Mouse (Mus musculus): Measurements from ENCODE around the gene Phospho2. TPM values are rescaled to one million over a fixed set of nuclear protein-coding genes. Genes with fewer than 3 reads are reported as not detected.
A peak's percentile ranks its signal among the peaks of the same experiment; 100 is the strongest.

Phospho2 gene
- total and polyA plus RNA-seq, 3 experiments: 30.6 to 35.3 (median 34.6) TPM

DNA sequence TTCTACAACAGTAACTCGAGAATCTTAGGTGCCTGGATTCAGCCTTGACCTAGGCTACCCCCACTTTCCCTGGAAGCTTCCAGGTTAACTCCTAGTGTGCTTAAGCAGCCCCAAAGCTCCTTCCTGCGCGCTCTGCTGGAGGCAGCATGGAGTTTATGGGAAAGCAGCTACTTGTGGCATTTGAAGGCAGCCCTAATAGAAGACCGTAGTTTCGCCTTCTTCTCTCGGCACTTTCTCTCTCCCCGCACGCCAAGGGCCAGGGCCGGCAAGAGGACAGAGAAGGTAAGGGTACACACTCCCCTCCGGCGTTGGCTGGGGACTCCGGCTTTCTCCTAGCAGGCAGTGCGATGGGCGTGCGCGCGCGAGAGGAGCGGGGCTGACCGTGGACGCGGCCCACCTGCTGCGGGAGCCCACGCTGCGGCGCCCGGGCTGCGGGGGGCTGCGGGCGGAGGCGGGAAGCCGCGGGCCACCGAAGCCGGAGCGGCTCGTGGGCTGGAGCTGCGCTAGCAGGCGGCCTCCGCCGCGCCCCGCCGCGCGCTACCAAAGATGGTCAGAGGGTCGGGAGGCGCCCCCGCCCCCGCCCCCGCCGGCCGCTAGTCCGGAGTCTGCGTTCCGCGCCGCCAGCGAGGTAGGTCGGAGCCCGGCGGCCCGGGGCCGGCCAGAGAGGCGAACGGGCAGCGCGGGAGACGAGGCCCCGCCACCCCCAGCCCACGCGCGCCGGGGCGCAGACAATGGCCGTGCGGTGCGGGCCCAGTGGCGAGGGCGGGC is 33.1 kb downstream of the Phospho2 start:
- Histone ChIP-seq H3K4me3 (ENCODE audit: low read depth, low read length) (peak overlapping the region; percentile 90), H3K9me3 (replicated peaks) (no peaks in the 10 kb centered on the region), H3K4me1 (ENCODE audit: insufficient read depth, low read depth, low read length) (peaks cover 70% of the 10 kb centered on the region), H3K36me3 (replicated peaks) (peaks cover 26% of the 10 kb centered on the region), H3K27me3 (ENCODE audit: insufficient read depth, low read length) (no peaks in the 10 kb centered on the region)
- DNase-seq (ENCODE audit: low spot score): peak; percentile 48
- ATAC-seq (ENCODE audit: extremely low read depth, insufficient number of reproducible peaks, low FRiP score, poor library complexity, severe bottlenecking): no peak; the same call in 1 of the 2 replicates
- no peak for TF ChIP-seq GATA2 (IDR thresholded peaks at IDR 0.05; ENCODE audit: borderline replicate concordance, low read depth, low read length)
- TF ChIP-seq TAL1 (conservative IDR thresholded peaks at IDR 0.05; ENCODE audit: low read depth, low read length): no peak
- no peak for TF ChIP-seq POLR2AphosphoS5 (IDR thresholded peaks at IDR 0.05; ENCODE audit: insufficient replicate concordance, low read depth, low read length)
- no peak for TF ChIP-seq GATA1 (IDR thresholded peaks at IDR 0.05; ENCODE audit: borderline replicate concordance, low read length)
- no peak for TF ChIP-seq CTCF (IDR thresholded peaks at IDR 0.05; ENCODE audit: low read depth, low read length)

DNA sequence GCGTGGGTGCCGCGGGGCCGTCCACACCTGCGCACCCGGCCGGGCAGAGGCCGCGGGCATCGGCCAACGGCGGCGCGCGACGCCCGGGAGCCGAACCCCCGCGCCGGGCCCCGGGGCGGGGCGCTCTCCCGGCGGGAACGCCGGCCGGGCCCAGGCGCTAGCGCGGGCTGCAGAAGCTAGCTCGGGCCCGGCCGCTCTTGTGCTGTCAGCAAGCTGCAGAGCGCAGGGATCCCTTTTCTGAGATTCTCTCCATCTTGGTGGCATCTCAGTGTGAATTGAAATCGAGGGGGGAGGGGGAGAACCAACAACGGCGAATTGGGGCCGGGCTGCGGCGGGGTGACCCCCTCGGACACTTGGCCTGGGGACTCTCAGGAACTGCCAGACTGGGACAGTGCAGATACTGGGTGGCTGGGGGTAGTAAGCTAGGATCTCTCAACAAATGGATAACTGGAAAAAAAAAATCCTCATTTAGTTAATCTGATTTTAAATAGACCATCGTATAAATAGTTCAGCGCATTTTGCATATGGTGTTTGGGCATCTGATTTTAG is 33.8 kb downstream of the Phospho2 start:
- Histone ChIP-seq H3K36me3 (replicated peaks) (peaks cover 31% of the 10 kb centered on the region), H3K4me1 (ENCODE audit: insufficient read depth, low read depth, low read length) (peaks cover 67% of the 10 kb centered on the region), H3K9me3 (replicated peaks) (no peaks in the 10 kb centered on the region), H3K27me3 (ENCODE audit: insufficient read depth, low read length) (no peaks in the 10 kb centered on the region), H3K4me3 (ENCODE audit: low read depth, low read length) (peak overlapping the region; percentile 90)
- DNase-seq (ENCODE audit: low spot score) (peak; percentile 37), ATAC-seq (ENCODE audit: extremely low read depth, insufficient number of reproducible peaks, low FRiP score, poor library complexity, severe bottlenecking) (no peak)
- no peak for TF ChIP-seq GATA2 (IDR thresholded peaks at IDR 0.05; ENCODE audit: borderline replicate concordance, low read depth, low read length)
- no peak for TF ChIP-seq GATA1 (IDR thresholded peaks at IDR 0.05; ENCODE audit: borderline replicate concordance, low read length)
- no peak for TF ChIP-seq POLR2AphosphoS5 (IDR thresholded peaks at IDR 0.05; ENCODE audit: insufficient replicate concordance, low read depth, low read length)
- TF ChIP-seq CTCF (IDR thresholded peaks at IDR 0.05; ENCODE audit: low read depth, low read length): no peak
- no peak for TF ChIP-seq TAL1 (conservative IDR thresholded peaks at IDR 0.05; ENCODE audit: low read depth, low read length)

- peaks cover 57% of the 10 kb centered on the region for H3K36me3 ChIP-seq (replicated peaks)
- no peak for TF ChIP-seq CTCF (IDR thresholded peaks at IDR 0.05; ENCODE audit: low read depth, low read length)
- TF ChIP-seq GATA1 (IDR thresholded peaks at IDR 0.05; ENCODE audit: borderline replicate concordance, low read length): no peak
These were observed 36.5 kb downstream of the Phospho2 start for GRCm38 (mm10) chr2:69825898-69826297.

DNA sequence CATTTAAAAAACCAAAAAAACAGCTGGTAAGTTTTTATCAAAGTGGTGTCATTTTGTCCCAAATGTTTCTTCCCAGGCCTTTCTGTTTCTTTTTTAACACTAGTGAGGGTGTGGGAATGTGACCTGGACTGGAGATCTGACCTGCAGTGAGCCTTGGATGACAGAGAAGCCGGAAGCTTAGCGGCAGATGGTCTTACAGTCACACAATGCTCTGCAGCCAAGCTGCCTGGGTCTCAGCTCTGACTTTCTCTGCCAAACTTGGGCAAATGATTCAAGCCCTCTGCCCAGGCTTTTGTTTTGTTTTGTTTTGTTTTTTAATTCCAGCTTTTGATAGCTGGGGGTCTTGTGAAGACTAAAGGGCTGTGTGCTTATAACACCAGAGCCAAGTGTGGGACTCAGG is 37.0 kb downstream of the Phospho2 start:
- no peak for TF ChIP-seq CTCF (IDR thresholded peaks at IDR 0.05; ENCODE audit: low read depth, low read length)
- TF ChIP-seq TAL1 (conservative IDR thresholded peaks at IDR 0.05; ENCODE audit: low read depth, low read length): no peak
- TF ChIP-seq POLR2AphosphoS5 (IDR thresholded peaks at IDR 0.05; ENCODE audit: insufficient replicate concordance, low read depth, low read length): no peak
- no peak for TF ChIP-seq GATA1 (IDR thresholded peaks at IDR 0.05; ENCODE audit: borderline replicate concordance, low read length)
- TF ChIP-seq GATA2 (IDR thresholded peaks at IDR 0.05; ENCODE audit: borderline replicate concordance, low read depth, low read length): no peak
- peaks cover 62% of the 10 kb centered on the region for H3K36me3 ChIP-seq (replicated peaks)
- H3K4me3 ChIP-seq (ENCODE audit: low read depth, low read length): no peak overlapping the region

More at GRCm38 (mm10) chr2:69825898-69826297, 36.5 kb downstream of the Phospho2 start:
- Histone ChIP-seq H3K4me1 (ENCODE audit: insufficient read depth, low read depth, low read length) (peaks cover 50% of the 10 kb centered on the region), H3K27me3 (ENCODE audit: insufficient read depth, low read length) (no peaks in the 10 kb centered on the region), H3K4me3 (ENCODE audit: low read depth, low read length) (no peak overlapping the region), H3K9me3 (replicated peaks) (no peaks in the 10 kb centered on the region)
- no peak for ATAC-seq (ENCODE audit: extremely low read depth, insufficient number of reproducible peaks, low FRiP score, poor library complexity, severe bottlenecking)
- no peak for DNase-seq (ENCODE audit: low spot score)

GRCm38 (mm10) chr2:69828031-69828430 is 38.6 kb downstream of the Phospho2 start:
- peaks cover 37% of the 10 kb centered on the region for H3K4me1 ChIP-seq (ENCODE audit: insufficient read depth, low read depth, low read length)
- H3K36me3 ChIP-seq (replicated peaks): peaks cover 73% of the 10 kb centered on the region
- ATAC-seq (ENCODE audit: extremely low read depth, insufficient number of reproducible peaks, low FRiP score, poor library complexity, severe bottlenecking) (no peak), DNase-seq (ENCODE audit: low spot score) (no peak)
- no peak for TF ChIP-seq GATA1 (IDR thresholded peaks at IDR 0.05; ENCODE audit: borderline replicate concordance, low read length)
- TF ChIP-seq POLR2AphosphoS5 (IDR thresholded peaks at IDR 0.05; ENCODE audit: insufficient replicate concordance, low read depth, low read length): no peak
- no peak overlapping the region for H3K4me3 ChIP-seq (ENCODE audit: low read depth, low read length)
- H3K27me3 ChIP-seq (ENCODE audit: insufficient read depth, low read length): no peaks in the 10 kb centered on the region
- no peaks in the 10 kb centered on the region for H3K9me3 ChIP-seq (replicated peaks)

More for the DNA sequence above, 37.0 kb downstream of the Phospho2 start:
- peaks cover 46% of the 10 kb centered on the region for H3K4me1 ChIP-seq (ENCODE audit: insufficient read depth, low read depth, low read length)
- H3K9me3 ChIP-seq (replicated peaks): no peaks in the 10 kb centered on the region
- H3K27me3 ChIP-seq (ENCODE audit: insufficient read depth, low read length): no peaks in the 10 kb centered on the region
- DNase-seq (ENCODE audit: low spot score): no peak
- ATAC-seq (ENCODE audit: extremely low read depth, insufficient number of reproducible peaks, low FRiP score, poor library complexity, severe bottlenecking): no peak

DNA sequence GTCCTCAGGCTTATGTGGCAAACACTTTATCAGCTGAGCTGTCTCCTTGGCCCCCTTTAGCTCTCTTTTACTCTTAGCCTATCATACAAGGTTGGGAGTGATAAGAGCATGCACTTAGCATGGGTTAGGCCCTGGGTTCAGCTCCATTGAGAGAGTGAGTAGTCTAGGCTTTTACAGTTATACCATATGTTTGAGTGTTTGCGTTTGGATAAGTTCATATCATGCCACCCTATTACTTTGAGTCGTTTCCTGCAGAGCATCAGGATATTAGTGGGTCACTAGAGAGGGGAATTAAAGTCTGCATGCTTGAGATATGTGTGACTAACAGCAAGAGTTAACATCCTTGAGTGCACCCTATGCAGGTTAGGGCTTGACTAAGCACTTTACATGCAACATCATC is 40.3 kb downstream of the Phospho2 start:
- ATAC-seq (ENCODE audit: extremely low read depth, insufficient number of reproducible peaks, low FRiP score, poor library complexity, severe bottlenecking) (no peak), DNase-seq (ENCODE audit: low spot score) (no peak)
- TF ChIP-seq GATA2 (IDR thresholded peaks at IDR 0.05; ENCODE audit: borderline replicate concordance, low read depth, low read length): no peak
- TF ChIP-seq POLR2AphosphoS5 (IDR thresholded peaks at IDR 0.05; ENCODE audit: insufficient replicate concordance, low read depth, low read length): no peak
- TF ChIP-seq TAL1 (conservative IDR thresholded peaks at IDR 0.05; ENCODE audit: low read depth, low read length): no peak
- TF ChIP-seq GATA1 (IDR thresholded peaks at IDR 0.05; ENCODE audit: borderline replicate concordance, low read length): no peak
- TF ChIP-seq CTCF (IDR thresholded peaks at IDR 0.05; ENCODE audit: low read depth, low read length): no peak
- peaks cover 27% of the 10 kb centered on the region for H3K4me1 ChIP-seq (ENCODE audit: insufficient read depth, low read depth, low read length)
- no peaks in the 10 kb centered on the region for H3K27me3 ChIP-seq (ENCODE audit: insufficient read depth, low read length)
- peaks cover 82% of the 10 kb centered on the region for H3K36me3 ChIP-seq (replicated peaks)
- H3K4me3 ChIP-seq (ENCODE audit: low read depth, low read length): no peak overlapping the region
- no peaks in the 10 kb centered on the region for H3K9me3 ChIP-seq (replicated peaks)
